Mouse (Mus musculus) kidney, adult 9 months (tissue): ENCODE measurements around the gene Prdx6b.

Experiments
- DNase-seq: peaks from one replicate; pipeline ENCODE4 v3.0.0; 2022

Prdx6b gene

DNA sequence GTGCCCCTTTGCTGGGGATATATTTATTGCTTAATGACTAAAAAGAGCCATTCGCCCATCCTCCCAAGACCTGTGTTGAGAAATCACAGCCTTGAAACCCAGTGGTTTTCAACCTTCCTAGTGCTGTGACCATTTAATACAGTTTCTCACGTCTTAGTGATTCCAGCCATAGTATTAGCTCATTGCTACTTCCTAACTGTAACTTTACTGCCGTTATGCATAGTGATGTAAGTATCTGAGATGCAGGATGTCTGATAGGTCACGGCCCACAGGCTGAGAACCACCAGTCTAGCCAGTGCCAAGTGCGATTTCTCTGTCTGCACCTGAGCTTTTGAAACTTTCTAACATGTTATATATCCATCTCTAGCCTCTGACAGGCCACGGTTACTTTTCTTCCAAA, 35.0 kb downstream of the Prdx6b start:
- DNase-seq: no peak

DNA sequence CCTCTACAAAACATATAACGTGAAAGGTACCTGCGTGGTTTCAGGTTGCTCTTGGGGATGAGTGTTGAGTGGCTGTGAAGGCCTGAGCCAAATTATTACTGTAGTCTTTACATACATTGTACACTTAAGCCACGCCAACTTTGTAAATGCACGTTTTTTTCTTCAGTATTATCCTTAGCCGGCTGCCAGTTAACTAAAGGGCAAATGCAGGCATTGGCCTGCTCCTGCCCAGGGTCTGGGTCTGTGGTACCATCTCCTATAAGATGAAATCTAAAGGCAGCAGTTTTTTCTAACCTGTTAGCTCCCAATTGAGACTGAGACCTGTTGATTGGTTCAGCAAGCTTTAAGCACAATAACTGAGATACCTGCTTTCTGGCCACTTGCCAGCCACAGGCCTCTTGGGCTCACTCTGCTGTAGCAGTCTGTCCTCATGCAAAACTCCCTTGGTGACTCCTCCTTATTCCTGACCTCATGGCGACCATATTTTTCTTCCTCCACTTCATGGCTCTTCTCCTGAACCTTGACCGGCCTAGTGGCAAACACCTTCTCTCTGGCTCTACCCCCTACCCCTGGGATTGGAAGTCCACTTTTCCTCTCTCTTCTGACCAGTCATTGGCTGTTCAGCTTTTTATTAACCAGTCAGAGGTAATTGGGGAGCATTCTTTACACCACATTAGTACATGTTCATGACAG, 36.8 kb downstream of the Prdx6b start:
- no peak for DNase-seq

DNA sequence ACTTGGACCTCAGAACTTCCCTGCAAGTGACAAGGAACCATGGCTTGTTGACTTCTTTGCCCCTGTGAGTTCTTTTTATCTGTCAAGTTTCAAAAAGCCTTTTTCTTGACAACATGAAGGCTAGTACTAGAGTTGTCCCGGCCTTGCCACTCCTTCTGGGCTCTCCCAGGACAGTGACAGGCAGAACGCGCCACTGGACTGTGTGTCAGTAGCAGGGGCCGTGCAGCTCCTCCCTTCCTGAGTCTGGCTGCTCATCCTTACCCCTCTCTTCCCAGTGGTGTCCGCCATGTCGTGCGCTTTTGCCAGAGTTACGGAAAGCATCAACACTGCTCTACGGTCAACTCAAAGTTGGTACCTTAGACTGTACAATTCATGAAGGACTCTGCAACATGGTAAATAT, 48.3 kb downstream of the Prdx6b start:
- DNase-seq: no peak
